Mouse (Mus musculus) ES-E14 (cell line): ENCODE data around the gene Cand1. TPM values are rescaled to one million over a fixed set of nuclear protein-coding genes. Genes with fewer than 3 reads are reported as not detected.

Source experiments
- DNase-seq: peaks from one replicate; pipeline ENCODE4 v3.0.0-alpha.2; 2013; ENCODE audit warnings: low read depth, low spot score
- H3K27ac ChIP-seq: 2 replicates; pipeline ENCODE4 v1.5.1; 2012; ENCODE audit warnings: low read depth, mild to moderate bottlenecking, low read length, moderate library complexity, mixed read lengths; ENCODE audit not compliant: poor library complexity, insufficient read depth, severe bottlenecking
- H3K36me3 ChIP-seq: 2 replicates; pipeline ENCODE4 v1.6.1; 2012; ENCODE audit warnings: mild to moderate bottlenecking, low read length, moderate library complexity, mixed read lengths; ENCODE audit not compliant: control insufficient read depth, poor library complexity, insufficient read depth, severe bottlenecking
- H3K4me1 ChIP-seq, 2 experiments: fragments of 150-350 bp in 1 of 2; sonication (generic) in 1 of 2; 2 replicates each; pipeline ENCODE4 v1.6.1; 2012; ENCODE audit warnings: low read length in 2 of 2, mild to moderate bottlenecking in 1 of 2, mixed read lengths in 1 of 2; ENCODE audit not compliant: control insufficient read depth in 2 of 2, insufficient read depth in 2 of 2, poor library complexity in 1 of 2
- H3K4me3 ChIP-seq, 2 experiments: fragments of 150-350 bp in 1 of 2; sonication (generic) in 1 of 2; 2 replicates each; pipeline ENCODE4 v1.5.1; 2012; ENCODE audit warnings: low read length in 2 of 2, low read depth in 1 of 2, mild to moderate bottlenecking in 1 of 2, mixed read lengths in 1 of 2; ENCODE audit not compliant: insufficient read depth in 1 of 2, poor library complexity in 1 of 2, severe bottlenecking in 1 of 2
- H3K9ac ChIP-seq: 2 replicates; pipeline ENCODE4 v1.6.1; 2012; ENCODE audit warnings: low read depth, mild to moderate bottlenecking, low read length, mixed read lengths; ENCODE audit not compliant: poor library complexity, insufficient read depth, severe bottlenecking
- H3K9me3 ChIP-seq: fragments of 150-350 bp; sonication (generic); 2 replicates; pipeline ENCODE4 v1.6.1; 2012; ENCODE audit warnings: low read depth, mild to moderate bottlenecking, low read length; ENCODE audit not compliant: control insufficient read depth, insufficient read depth
- CHD2 ChIP-seq: IDR thresholded peaks from 2 replicates; pipeline ENCODE4 v1.6.1; 2014; ENCODE audit warnings: mild to moderate bottlenecking, low read depth, low read length, inconsistent platforms
- HCFC1 ChIP-seq: IDR thresholded peaks from 2 replicates; pipeline ENCODE4 v1.6.1; 2012; ENCODE audit warnings: low read length, inconsistent platforms, borderline replicate concordance; ENCODE audit not compliant: insufficient read depth
- MAFK ChIP-seq: IDR thresholded peaks from 2 replicates; pipeline ENCODE4 v1.6.1; 2014; ENCODE audit warnings: mild to moderate bottlenecking, low read depth, low read length, inconsistent platforms; ENCODE audit not compliant: insufficient read depth
- ZC3H11A ChIP-seq: IDR thresholded peaks from 2 replicates; pipeline ENCODE4 v1.6.1; 2012; ENCODE audit warnings: low read depth, mild to moderate bottlenecking, inconsistent platforms, low read length, borderline replicate concordance
- ZNF384 ChIP-seq: IDR thresholded peaks from 2 replicates; pipeline ENCODE4 v1.6.1; 2012; ENCODE audit warnings: low read depth, low read length, inconsistent platforms
- in situ Hi-C, 2 experiments: fragments of 600-800 bp; cut with MboI; formaldehyde crosslinking; loops; one replicate each; pipeline ENCODE4 v1.15.1; 2025; ENCODE audit warnings: low sequenced_read_pairs in 2 of 2, inconsistent platforms in 1 of 2; ENCODE audit not compliant: unreplicated experiment in 2 of 2
- total RNA-seq: library from RNA; depleted of rRNA; stranded (reverse); fragments of 300-350 nt; gene quantifications from 2 replicates; pipeline ENCODE4 v1.2.3, GENCODE M21; 2012; rRNA removed

The Cand1 gene
- total RNA-seq = 95.6 and 122 TPM in 2 replicates

DNA sequence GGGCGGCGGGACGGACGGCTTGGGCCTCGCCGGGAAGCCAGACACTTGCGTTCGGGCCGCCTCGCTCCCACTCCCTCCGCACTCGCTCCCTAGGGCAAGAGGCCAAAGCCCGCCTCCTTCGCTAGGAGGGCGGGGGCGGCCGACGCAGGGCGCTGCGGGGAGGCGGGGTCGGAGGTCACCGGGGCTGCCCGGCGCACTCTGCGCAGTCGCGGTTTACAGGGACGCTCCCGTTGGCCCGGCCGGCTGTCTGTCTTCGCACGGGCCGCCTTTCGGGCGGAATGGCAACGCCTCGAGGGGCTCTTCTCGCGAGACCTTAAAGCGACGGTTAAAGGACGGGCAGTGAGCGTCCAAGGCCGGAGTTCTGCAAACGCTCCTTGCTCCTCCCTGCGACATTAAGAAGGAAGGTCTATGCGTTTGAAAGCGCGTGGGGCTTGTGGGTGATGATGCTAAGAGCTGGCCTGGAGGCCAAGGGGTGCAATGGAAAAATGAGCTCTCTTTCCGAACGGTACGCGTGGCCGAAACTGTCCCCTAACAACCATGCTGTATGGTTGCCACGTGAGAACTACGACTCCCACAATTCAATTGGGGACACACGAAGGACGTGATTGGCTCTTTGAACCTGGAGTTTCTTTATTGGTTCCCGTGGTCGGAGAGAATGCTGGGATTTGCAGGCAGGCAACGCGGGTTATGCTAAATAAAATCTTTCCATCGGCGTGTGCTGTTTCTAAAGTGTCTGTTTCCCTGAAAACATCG is at the start of gene Cand1:
Gene Cand1 (minus strand): TSS at position 87 of the 753 bp plus-strand sequence.
- TF ChIP-seq MAFK (no peak), ZNF384 (no peak), ZC3H11A (no peak), CHD2 (peak; percentile 94), HCFC1 (peak; percentile 92)
- Histone ChIP-seq H3K4me3 (peak within 1 kb of the TSS; percentile 88 to 98), H3K9ac (peak within 1 kb of the TSS; percentile 96), H3K36me3 (peaks cover 5% of the 10 kb centered on the region), H3K27ac (peak within 1 kb of the TSS; percentile 94), H3K9me3 (no peaks in the 10 kb centered on the region), H3K4me1 (peaks cover 5 to 10% of the 10 kb centered on the region in 2 experiments; a peak in 3 of 4 replicates)
- in situ Hi-C loops = no loop called here
- peak; percentile 93 for DNase-seq

DNA sequence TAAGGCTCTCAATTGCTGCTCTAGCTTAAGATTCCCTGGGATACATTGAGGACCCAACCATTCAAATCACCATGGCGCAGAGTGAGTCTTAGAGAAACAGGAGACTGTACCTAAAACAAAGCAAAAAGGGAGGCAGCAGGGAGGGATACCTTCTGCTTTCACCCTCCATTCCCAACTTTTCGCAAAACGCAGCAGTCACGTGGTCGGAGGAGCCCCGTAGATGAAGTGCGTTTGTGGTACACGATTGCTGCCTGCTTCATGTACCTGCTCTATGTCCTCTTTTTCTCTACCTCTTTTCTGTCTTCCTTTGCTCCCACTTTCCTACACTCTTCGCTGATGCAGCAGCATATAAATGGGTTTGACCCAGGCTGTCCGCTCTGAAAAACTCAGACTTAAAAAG is 39.0 kb upstream of the Cand1 start:
- no peaks in the 10 kb centered on the region for H3K4me1 ChIP-seq
- DNase-seq = no peak
- H3K27ac ChIP-seq = no peak overlapping the region
- H3K36me3 ChIP-seq = no peaks in the 10 kb centered on the region
- H3K4me3 ChIP-seq = no peak overlapping the region
- H3K9me3 ChIP-seq = no peaks in the 10 kb centered on the region
- in situ Hi-C loops = no loop called here
- TF ChIP-seq CHD2 (no peak), ZNF384 (no peak), HCFC1 (no peak), MAFK (no peak), ZC3H11A (no peak)
- no peak overlapping the region for H3K9ac ChIP-seq

GRCm38 (mm10) chr10:119274333-119274732 is 34.5 kb upstream of the Cand1 start:
- TF ChIP-seq MAFK = no peak
- TF ChIP-seq ZC3H11A = no peak
- no peak for TF ChIP-seq HCFC1
- TF ChIP-seq CHD2 = no peak
- TF ChIP-seq ZNF384 = no peak
- Histone ChIP-seq H3K27ac (no peak overlapping the region), H3K4me3 (no peak overlapping the region), H3K4me1 (0 out of 4 replicates have a peak, but pooled peaks cover 0 to 2% of the 10 kb centered on the region in 2 experiments), H3K9ac (no peak overlapping the region), H3K9me3 (no peaks in the 10 kb centered on the region), H3K36me3 (no peaks in the 10 kb centered on the region)
- DNase-seq = no peak
- in situ Hi-C loops = no loop called here

DNA sequence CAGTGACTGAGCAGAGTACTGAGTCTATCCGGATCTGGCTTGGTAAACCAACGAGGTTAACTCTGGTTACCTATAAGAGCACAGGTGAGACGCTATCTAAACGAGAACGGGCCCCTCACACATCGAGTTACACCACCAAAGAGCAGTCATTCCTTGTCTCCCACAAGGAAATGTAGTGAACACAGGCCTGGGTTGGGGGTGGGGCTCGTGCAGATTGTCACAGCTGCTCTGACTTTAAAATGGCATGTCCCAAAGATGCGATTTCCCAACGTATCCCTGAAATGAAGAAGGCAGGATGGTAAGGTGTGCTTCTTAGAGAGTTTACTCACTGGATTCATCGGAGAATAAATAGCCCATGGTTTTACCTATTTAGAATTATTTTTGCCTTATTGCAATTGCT is 32.7 kb upstream of the Cand1 start:
- Histone ChIP-seq H3K27ac (no peak overlapping the region), H3K9ac (no peak overlapping the region), H3K4me1 (0 out of 4 replicates have a peak, but pooled peaks cover 0 to 2% of the 10 kb centered on the region in 2 experiments), H3K4me3 (no peak overlapping the region), H3K36me3 (no peaks in the 10 kb centered on the region), H3K9me3 (no peaks in the 10 kb centered on the region)
- DNase-seq = no peak
- TF ChIP-seq CHD2 (no peak), ZNF384 (no peak), MAFK (no peak), HCFC1 (no peak), ZC3H11A (no peak)
- in situ Hi-C loops = no loop called here

DNA sequence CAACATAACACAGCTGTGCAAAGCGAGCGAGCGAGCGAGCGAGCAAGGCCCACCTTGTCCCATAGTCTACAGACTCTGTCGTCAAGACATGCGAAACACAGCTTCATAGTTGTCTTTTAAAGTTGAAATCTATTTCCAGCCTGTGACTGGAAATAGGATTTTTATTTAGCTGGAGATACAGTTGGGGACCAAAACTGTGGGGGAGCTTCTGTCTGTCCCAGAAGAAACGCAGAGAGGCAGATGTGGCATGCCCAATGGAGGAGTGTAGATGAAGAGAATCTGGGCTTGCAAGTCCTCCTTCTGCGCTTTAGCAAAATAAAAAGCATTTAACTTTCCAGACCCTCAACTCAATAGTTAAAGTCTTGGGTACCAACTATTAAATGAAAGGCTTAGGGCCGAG is 32.1 kb upstream of the Cand1 start:
- Histone ChIP-seq H3K4me1 (0 out of 4 replicates have a peak, but pooled peaks cover 0 to 2% of the 10 kb centered on the region in 2 experiments), H3K36me3 (no peaks in the 10 kb centered on the region), H3K27ac (no peak overlapping the region), H3K4me3 (no peak overlapping the region), H3K9me3 (no peaks in the 10 kb centered on the region), H3K9ac (no peak overlapping the region)
- in situ Hi-C loops = no loop called here
- TF ChIP-seq ZNF384 = no peak
- no peak for TF ChIP-seq MAFK
- TF ChIP-seq HCFC1 = no peak
- TF ChIP-seq ZC3H11A = no peak
- TF ChIP-seq CHD2 = no peak
- no peak for DNase-seq
